Mouse (Mus musculus): ENCODE measurements around the gene Car15. TPM values are rescaled to one million over a fixed set of nuclear protein-coding genes. Genes with fewer than 3 reads are reported as not detected.
A peak's percentile ranks its signal among the peaks of the same experiment; 100 is the strongest.

The Car15 gene
- polyA plus RNA-seq, 1 experiment from 2014 or later = 1.4 TPM

- DNase-seq (ENCODE audit: low read depth, low spot score) = no peak
- POLR2A ChIA-PET = interaction anchor here (1.0 to 1.1 kb wide), 2 partner anchors 18 to 27 kb away, joined by 3 read pairs; no protein-coding TSS in a partner anchor
- in situ Hi-C loops (cut with MboI; ENCODE audit: low pct_unique_long_range_greater_than_20kb) = no loop called here
- H3K27me3 ChIP-seq = no peaks in the 10 kb centered on the region
- CTCF ChIA-PET = interaction anchor here (0.8 to 2.4 kb wide), 9 partner anchors 9 to 53 kb away, joined by 3 to 10 read pairs (median 4); partner anchors contain the start of gene Klhl22
- no peak for ATAC-seq
- no peak for TF ChIP-seq CTCF (IDR thresholded peaks at IDR 0.05)
These were observed 41.6 kb downstream of the Car15 start for GRCm38 (mm10) chr16:17796519-17796918.

GRCm38 (mm10) chr16:17795643-17796042 lies 42.5 kb downstream of the Car15 start:
- ATAC-seq = no peak
- DNase-seq (ENCODE audit: low read depth, low spot score) = no peak
- no peak for TF ChIP-seq CTCF (IDR thresholded peaks at IDR 0.05)
- ChIA-PET CTCF (interaction anchor here (1.1 to 2.4 kb wide), 9 partner anchors 10 to 35 kb away, joined by 3 to 10 read pairs (median 5); partner anchors contain the start of gene Klhl22), POLR2A (interaction anchor here (1.1 kb wide), 1 partner anchor 19 kb away, joined by 3 read pairs; no protein-coding TSS in a partner anchor)
- in situ Hi-C loops (cut with MboI; ENCODE audit: low pct_unique_long_range_greater_than_20kb) = no loop called here
- H3K27me3 ChIP-seq = no peaks in the 10 kb centered on the region

- no peak for TF ChIP-seq CTCF (IDR thresholded peaks at IDR 0.05)
- ChIA-PET CTCF (interaction anchor here (1.1 kb wide), 1 partner anchor 67 kb away, joined by 3 read pairs; no protein-coding TSS in a partner anchor), POLR2A (no interaction called here)
- in situ Hi-C loops (cut with MboI; ENCODE audit: low pct_unique_long_range_greater_than_20kb) = no loop called here
- H3K27me3 ChIP-seq = no peaks in the 10 kb centered on the region
- ATAC-seq (no peak), DNase-seq (ENCODE audit: low read depth, low spot score) (no peak)
These were observed 44.1 kb downstream of the Car15 start for GRCm38 (mm10) chr16:17794047-17794446.

GRCm38 (mm10) chr16:17792728-17793127 lies 45.4 kb downstream of the Car15 start:
- POLR2A ChIA-PET = no interaction called here
- CTCF ChIA-PET = interaction anchor here (1.3 kb wide), 1 partner anchor 10 kb away, joined by 3 read pairs; no protein-coding TSS in a partner anchor
- no peaks in the 10 kb centered on the region for H3K27me3 ChIP-seq
- DNase-seq (ENCODE audit: low read depth, low spot score) (no peak), ATAC-seq (no peak)
- TF ChIP-seq CTCF (IDR thresholded peaks at IDR 0.05) = no peak
- in situ Hi-C loops (cut with MboI; ENCODE audit: low pct_unique_long_range_greater_than_20kb) = no loop called here

- TF ChIP-seq CTCF (IDR thresholded peaks at IDR 0.05) = peak; percentile 60
- in situ Hi-C loops (cut with MboI; ENCODE audit: low pct_unique_long_range_greater_than_20kb) = no loop called here
- ATAC-seq = no peak
- H3K27me3 ChIP-seq = no peaks in the 10 kb centered on the region
- ChIA-PET CTCF (interaction anchor here (0.7 to 3.6 kb wide), 14 partner anchors 9 to 64 kb away, joined by 3 to 21 read pairs (median 4); no protein-coding TSS in a partner anchor), POLR2A (interaction anchor here (1.2 kb wide), 1 partner anchor 13 kb away, joined by 3 read pairs; no protein-coding TSS in a partner anchor)
- no peak for DNase-seq (ENCODE audit: low read depth, low spot score)
These were observed 52.8 kb downstream of the Car15 start for GRCm38 (mm10) chr16:17785337-17785736.

Other genes with a start within 250 kb of the Car15 start
- 31.3 TPM for gene Smpd4, start 219.0 kb downstream of the Car15 start, polyA plus RNA-seq (2021)
- 9.6 TPM for gene Ccdc74a, start 191.9 kb downstream of the Car15 start, polyA plus RNA-seq (2021)
- 69.1 TPM for gene Med15, start 105.5 kb downstream of the Car15 start, polyA plus RNA-seq (2021)
- gene Klhl22, start 78.7 kb downstream of the Car15 start, polyA plus RNA-seq (2021) = 128 TPM
- gene Scarf2, start 41.1 kb downstream of the Car15 start, polyA plus RNA-seq (2021) = 60.3 TPM
- 0.21 TPM for gene B830017H08Rik, start 5.2 kb downstream of the Car15 start, polyA plus RNA-seq (2021)
- 0.17 TPM for gene Gm20518, start 53.3 kb upstream of the Car15 start, polyA plus RNA-seq (2021)
- gene Tssk1, start 55.9 kb upstream of the Car15 start, polyA plus RNA-seq (2021) = 0.13 TPM
- 75.2 TPM for gene Dgcr2, start 60.2 kb upstream of the Car15 start, polyA plus RNA-seq (2021)
- gene Tssk2, start 60.3 kb upstream of the Car15 start, polyA plus RNA-seq (2021) = 0.08 TPM
- 25.7 TPM for gene Ess2, start 73.0 kb upstream of the Car15 start, polyA plus RNA-seq (2021)
- gene Gsc2, start 76.7 kb upstream of the Car15 start, polyA plus RNA-seq (2021) = not detected
- 114 TPM for gene Slc25a1, start 89.9 kb upstream of the Car15 start, polyA plus RNA-seq (2021)
- 0.31 TPM for gene Vpreb2, start 142.1 kb upstream of the Car15 start, polyA plus RNA-seq (2021)
- gene Dgcr6, start 214.5 kb upstream of the Car15 start, polyA plus RNA-seq (2021) = 59.5 TPM

Measured in Patski (cell line).